Mouse (Mus musculus): ENCODE measurements around the gene Sptlc2. TPM values are rescaled to one million over a fixed set of nuclear protein-coding genes. Genes with fewer than 3 reads are reported as not detected.
"Not testable (repeated sequence)": the region's sequence is repeated elsewhere in the genome, so short reads cannot be mapped to it uniquely, and the experiment has no call there.

Gene Sptlc2
- total RNA-seq, 2 experiments from 2014 or later: 6.4 to 8.5 TPM

DNA sequence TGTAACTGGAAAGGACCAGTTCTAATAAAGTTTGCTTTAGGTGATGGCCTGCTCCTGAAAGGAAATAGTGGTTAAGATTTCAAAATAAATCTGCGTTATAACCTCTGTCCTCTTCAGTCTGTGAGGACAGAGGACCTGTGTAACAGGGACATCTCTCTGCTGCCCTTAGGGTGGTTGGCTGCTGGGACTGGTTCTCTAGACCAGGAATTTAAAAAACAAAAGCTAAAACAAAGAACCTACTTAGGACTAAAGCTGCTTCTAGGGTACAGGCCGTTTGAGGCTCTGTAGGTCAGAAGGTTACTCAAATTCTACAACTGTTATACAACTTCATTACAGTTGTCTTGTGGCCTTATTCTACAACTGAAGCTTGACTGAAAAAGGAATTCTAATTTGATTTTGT, 75.1 kb downstream of the Sptlc2 start:
- intact Hi-C loops (cut with DNase I): no loop called here
- DNase-seq: no peak
- H3K27ac ChIP-seq: no peak overlapping the region
- no peak for TF ChIP-seq CTCF (IDR thresholded peaks at IDR 0.05)
- H3K4me3 ChIP-seq: no peak overlapping the region

DNA sequence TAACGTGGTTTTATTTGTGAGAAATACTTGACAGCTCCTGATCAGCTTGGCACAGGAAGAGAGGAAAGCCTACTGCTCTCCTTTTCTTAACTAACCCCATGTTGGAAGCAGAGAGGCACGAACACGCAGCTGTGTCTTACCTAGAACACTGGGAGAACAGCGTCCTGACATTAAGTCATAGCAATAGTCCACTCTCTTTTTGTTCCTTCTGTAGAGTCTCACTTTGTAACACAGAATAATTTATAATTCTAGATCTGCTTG, 81.6 kb downstream of the Sptlc2 start:
- H3K4me3 ChIP-seq; H3K27ac ChIP-seq; DNase-seq; intact Hi-C loops (cut with DNase I): not testable (repeated sequence)

DNA sequence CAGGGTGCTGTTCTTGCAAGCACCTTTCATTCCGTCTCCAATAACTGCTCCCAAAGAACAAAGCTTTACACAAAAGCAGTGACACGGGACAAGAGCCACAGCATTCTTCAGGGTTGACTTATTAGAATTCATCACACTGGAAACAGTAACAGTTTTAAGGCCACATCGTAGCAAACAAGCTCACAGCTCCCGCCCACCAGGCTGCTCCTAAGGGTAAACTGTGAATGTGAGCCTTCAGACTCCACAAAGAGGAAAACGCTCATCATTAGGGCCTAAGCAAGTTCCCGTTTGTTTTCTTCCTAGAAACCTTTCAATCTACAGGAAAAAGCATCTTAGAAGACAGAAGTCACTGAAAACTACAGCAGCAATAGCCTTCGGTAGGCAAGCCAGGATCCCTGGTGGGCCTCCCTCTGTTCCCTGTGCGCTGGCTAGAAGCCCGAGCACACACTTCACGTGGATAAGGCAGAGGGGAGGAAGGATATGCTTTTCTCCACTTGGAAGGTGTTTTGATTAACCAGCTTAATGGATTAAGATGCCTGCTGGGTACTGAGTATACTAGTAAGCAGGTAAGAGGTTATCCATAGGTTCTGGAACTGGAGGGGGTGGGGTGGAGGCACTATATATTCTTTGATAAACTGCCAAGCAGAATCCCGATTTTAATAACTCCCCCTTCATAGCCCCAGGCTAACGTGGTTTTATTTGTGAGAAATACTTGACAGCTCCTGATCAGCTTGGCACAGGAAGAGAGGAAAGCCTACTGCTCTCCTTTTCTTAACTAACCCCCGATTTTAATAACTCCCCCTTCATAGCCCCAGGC, 82.2 kb downstream of the Sptlc2 start:
- no peak for TF ChIP-seq CTCF (IDR thresholded peaks at IDR 0.05)
- H3K27ac ChIP-seq: no peak overlapping the region
- intact Hi-C loops (cut with DNase I): no loop called here
- no peak for DNase-seq
- no peak overlapping the region for H3K4me3 ChIP-seq

DNA sequence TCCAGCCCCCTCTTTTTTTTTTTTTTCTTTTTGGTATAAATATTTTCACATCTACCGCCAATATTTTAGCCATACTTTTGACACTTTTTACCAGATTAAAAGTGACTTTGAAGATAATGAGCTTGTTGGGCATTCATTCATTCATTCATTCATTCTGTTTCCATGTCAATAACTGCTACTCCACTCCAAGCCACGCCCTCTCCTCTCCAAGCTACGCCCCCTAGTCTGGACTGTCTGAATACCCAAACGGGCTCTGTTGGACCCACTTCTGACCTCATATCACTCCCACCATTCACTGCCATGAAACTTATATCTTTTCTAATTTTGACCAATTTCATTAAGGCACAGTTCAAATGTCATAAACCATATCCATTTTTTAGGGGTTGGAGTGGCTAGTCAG, 87.0 kb downstream of the Sptlc2 start:
- no peak for TF ChIP-seq CTCF (IDR thresholded peaks at IDR 0.05)
- intact Hi-C loops (cut with DNase I): no loop called here
- no peak for DNase-seq
- Histone ChIP-seq H3K27ac (no peak overlapping the region), H3K4me3 (no peak overlapping the region)

DNA sequence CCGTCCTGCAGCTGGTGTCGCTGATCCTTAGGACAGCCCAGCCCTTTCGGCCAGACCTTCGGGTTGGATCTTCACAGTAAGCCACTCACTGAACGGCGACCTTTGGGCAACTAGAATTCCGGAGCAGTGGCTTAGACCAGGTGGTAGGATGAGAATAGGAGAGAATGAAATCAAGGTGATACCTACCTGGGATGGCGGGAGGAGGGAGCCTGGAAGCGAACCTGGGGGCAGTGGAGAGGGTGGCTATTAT, 87.8 kb downstream of the Sptlc2 start:
- Histone ChIP-seq H3K27ac (no peak overlapping the region), H3K4me3 (peak overlapping the region; percentile 88)
- intact Hi-C loops (cut with DNase I): no loop called here
- no peak for DNase-seq
- TF ChIP-seq CTCF (IDR thresholded peaks at IDR 0.05): no peak

DNA sequence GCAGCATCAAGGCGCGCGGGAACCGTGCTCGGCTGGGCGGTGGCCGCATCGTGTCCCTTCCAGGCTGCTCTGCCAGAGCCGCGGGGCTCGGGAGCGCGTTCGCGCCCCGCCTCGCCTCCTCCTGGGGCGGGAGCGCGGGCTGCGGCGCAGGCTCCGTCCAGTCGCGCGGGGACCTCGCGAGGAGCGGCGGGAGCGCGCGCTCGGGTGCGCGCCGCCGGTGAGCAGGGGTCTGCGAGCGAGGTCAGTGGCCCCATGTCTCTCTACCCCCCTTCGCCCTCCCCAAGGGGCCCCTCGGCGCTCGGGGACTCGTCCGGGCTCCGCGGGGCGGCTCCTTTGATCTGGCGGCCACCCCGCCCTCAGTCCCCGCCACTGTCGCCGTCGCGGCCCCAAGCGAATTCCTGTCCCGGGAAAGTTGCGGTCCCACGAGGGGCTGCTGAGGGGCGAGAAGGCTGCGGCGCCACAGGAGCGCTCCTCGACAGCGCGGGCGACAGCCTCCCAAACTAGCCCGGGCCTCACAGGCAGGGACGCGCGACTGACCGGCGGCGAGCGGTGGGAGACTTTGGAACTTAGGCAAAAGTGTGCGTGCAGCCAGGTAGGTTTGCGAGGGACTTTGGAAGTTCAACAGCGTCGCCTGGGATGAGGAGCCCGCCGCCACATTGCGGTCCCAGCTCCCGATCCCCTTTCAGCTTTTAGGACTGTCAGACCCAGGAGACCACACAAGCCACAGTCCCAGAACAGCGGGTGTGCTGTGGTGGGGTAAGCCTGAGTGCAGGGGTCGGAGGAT, 88.3 kb downstream of the Sptlc2 start, which contains the start of gene Ism2:
TSS of gene Ism2 (minus strand) at position 49 of the 784 bp plus-strand sequence.
- intact Hi-C loops (cut with DNase I): no loop called here
- no peak for TF ChIP-seq CTCF (IDR thresholded peaks at IDR 0.05)
- DNase-seq: peak; percentile 43
- Histone ChIP-seq H3K4me3 (peak within 1 kb of the TSS; percentile 88), H3K27ac (no peak within 1 kb of the TSS)

DNA sequence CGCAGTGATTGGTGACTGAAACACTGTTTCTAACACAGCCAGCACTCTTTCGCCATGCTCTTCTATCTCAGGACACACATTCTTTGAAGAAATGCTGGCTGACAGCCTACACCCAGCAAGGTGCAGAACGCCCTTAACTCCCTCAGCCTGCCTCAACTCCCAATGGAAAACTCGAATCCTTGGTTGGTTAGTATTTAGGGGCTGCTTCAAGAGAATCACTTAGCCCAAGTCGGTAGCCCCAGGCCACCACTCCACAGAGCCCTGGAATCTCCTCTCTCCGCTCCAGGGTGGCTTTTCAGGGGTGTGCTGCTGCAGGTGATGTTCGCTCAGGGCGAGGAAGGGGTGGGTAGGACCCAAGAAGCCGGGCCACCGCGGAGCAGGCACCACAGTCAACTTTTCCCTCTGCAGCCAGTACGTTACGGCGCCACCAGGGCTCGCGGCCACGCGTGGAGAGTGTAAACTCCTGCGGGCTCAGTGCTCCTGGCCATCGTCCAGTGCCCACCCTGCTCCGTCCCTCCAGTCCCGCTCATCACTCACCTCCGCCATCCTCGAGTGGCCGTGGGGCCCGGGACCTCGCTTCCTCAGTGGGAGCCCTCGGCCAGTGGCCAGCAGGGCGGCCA, 89.0 kb downstream of the Sptlc2 start:
- Histone ChIP-seq H3K4me3 (peak overlapping the region; percentile 88), H3K27ac (no peak overlapping the region)
- no peak for DNase-seq
- no peak for TF ChIP-seq CTCF (IDR thresholded peaks at IDR 0.05)
- intact Hi-C loops (cut with DNase I): no loop called here

DNA sequence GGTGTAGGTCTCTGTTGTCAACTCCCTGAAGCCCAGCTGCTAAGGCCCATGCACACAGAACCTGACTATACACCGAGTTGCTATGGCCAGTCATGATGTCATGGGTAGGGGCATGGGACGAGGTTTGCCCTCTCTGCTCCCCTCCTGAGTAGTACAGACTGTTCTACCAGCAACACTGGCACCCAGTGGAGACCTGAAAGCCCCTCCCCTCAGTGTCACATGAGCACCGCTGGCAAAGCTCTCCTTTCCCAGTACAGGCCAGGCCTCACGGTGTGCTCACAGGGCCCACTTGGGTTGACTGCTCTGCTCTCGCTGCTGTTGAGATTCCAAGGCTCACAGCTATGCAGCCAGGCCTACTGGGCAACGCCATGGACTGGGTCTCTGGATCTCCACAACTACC, 94.2 kb downstream of the Sptlc2 start:
- intact Hi-C loops (cut with DNase I): no loop called here
- Histone ChIP-seq H3K4me3 (no peak overlapping the region), H3K27ac (no peak overlapping the region)
- no peak for TF ChIP-seq CTCF (IDR thresholded peaks at IDR 0.05)
- DNase-seq: no peak

DNA sequence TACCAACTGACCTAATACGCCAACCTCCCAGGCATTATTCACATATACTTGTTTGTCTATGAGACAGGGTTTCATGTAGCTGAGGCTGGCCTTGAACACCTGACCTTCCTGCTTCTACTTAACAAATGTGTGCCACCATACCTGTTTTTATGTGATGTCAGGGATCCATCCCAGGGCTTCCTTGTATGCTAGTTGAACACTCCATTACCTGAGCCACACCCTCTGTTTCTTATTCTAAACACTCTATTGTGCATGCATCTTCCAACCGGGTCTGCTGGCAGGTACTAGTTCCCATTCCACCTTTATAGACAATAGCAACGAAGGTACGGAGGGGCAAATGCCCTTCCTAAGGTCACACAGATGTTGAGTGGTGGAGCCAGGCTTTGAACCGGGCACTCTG, 99.1 kb downstream of the Sptlc2 start:
- no peak for DNase-seq

DNA sequence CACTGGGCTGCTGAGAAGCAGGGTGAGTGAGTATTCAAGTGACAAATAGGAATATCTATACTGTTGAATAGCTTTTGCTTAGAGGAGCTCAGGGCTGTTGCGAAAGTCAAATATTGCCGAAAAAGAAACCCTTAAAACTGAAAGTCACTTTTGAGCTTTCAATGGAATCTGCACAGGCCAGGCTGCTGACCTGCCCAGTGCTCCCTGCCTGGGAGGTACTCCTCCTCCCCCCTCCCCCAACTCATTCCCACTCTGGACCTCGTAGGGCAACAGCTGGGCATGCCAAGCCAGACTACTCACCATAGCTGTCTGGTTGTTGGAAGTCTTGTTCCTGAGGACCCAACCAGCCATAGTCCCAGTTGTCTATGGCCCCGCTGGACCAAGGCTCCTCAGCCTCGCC, 103.4 kb downstream of the Sptlc2 start:
- Histone ChIP-seq H3K27ac (no peak overlapping the region), H3K4me3 (no peak overlapping the region)
- no peak for DNase-seq
- intact Hi-C loops (cut with DNase I): no loop called here
- TF ChIP-seq CTCF (IDR thresholded peaks at IDR 0.05): no peak

More for the DNA sequence above, 99.1 kb downstream of the Sptlc2 start:
- Histone ChIP-seq H3K27ac (no peak overlapping the region), H3K4me3 (no peak overlapping the region)
- intact Hi-C loops (cut with DNase I): no loop called here
- TF ChIP-seq CTCF (IDR thresholded peaks at IDR 0.05): no peak

DNA sequence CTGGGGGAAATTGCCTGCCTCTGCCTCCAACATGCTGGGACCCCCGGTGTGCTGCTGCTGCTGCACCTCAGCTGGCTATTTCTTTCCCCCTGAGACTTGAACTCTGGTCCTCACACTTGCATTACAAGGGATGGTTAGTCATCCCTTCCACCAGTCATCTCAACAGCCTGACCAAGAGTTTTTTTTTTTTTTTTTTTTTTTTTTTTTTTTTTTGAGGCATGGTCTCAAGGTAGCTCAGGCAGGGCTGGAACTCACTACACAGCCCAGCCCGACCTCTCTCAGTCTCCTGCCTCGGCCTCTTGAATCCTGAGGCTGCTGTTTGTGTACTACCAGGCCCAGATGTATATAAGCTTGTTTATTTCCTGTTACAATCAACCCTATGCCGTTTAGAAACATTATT, 103.9 kb downstream of the Sptlc2 start:
- Histone ChIP-seq H3K27ac (no peak overlapping the region), H3K4me3 (no peak overlapping the region)
- no peak for DNase-seq
- intact Hi-C loops (cut with DNase I): no loop called here
- no peak for TF ChIP-seq CTCF (IDR thresholded peaks at IDR 0.05)

DNA sequence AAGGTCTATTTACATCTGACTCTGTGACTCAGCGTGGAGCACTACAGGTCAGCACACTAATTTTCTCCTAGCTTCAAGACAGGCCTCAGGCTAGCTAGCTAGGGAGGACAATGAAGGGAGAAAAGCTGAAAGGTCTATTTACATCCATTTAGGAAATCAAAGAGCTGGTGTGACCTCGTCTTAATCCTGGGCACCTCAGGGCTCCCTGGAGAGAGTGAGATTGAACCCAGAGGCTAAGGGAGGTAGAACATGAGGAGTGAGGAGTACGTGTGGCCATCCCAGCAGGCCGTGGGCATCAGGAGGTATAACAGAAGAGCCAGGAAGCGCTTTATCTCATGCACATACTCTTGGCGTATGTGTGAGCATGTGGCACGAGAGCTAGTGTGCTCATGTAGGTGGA, 104.4 kb downstream of the Sptlc2 start:
- TF ChIP-seq CTCF (IDR thresholded peaks at IDR 0.05): no peak
- intact Hi-C loops (cut with DNase I): no loop called here
- Histone ChIP-seq H3K4me3 (no peak overlapping the region), H3K27ac (no peak overlapping the region)
- DNase-seq: no peak

DNA sequence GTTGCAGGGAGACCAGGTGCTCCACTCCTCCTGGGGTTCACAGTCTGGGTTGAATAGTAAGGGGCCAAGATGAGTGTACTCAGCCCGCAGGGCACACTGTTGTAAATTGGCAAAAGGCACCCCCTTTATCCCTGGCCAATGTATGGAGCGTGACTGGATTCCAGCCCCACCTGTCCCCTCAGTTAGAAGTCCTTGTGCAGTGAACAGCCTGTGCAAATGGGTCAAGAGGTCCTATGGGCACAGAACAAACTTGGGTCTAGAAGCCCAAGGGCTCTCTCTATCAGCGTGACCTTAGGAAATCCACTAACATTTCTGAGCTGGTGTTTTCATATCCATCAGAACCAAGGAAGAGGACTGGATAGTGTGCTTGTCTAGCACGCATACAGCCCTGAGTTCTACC, 105.4 kb downstream of the Sptlc2 start:
- no peak overlapping the region for H3K27ac ChIP-seq
- TF ChIP-seq CTCF (IDR thresholded peaks at IDR 0.05): no peak
- no peak overlapping the region for H3K4me3 ChIP-seq
- intact Hi-C loops (cut with DNase I): no loop called here
- no peak for DNase-seq
